Mouse (Mus musculus) embryo, embryonic 10 days (tissue): Measurements from ENCODE around the gene Cntd1.
"Not testable (repeated sequence)": the region's sequence is repeated elsewhere in the genome, so short reads cannot be mapped to it uniquely, and the experiment has no call there.

Experiments used
- DNase-seq: peaks from one replicate; pipeline ENCODE4 v3.0.0-alpha.2; 2015; ENCODE audit warnings: low spot score

Cntd1 gene

DNA sequence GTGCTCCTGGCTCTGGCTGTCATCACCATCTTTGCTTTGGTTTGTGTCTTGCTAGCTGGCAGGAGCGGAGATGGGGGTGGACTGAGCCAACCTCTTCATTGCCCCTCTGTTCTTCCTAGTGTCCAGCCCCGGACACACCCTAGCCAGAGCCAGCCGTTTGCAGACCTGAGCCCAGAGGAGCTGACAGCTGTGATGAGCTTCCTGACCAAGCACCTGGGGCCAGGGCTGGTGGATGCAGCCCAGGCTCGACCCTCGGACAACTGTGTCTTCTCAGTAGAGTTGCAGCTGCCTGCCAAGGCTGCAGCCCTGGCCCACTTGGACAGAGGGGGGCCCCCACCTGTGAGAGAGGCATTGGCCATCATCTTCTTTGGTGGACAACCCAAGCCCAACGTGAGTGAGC, 52.1 kb downstream of the Cntd1 start:
- DNase-seq: not testable (repeated sequence)

DNA sequence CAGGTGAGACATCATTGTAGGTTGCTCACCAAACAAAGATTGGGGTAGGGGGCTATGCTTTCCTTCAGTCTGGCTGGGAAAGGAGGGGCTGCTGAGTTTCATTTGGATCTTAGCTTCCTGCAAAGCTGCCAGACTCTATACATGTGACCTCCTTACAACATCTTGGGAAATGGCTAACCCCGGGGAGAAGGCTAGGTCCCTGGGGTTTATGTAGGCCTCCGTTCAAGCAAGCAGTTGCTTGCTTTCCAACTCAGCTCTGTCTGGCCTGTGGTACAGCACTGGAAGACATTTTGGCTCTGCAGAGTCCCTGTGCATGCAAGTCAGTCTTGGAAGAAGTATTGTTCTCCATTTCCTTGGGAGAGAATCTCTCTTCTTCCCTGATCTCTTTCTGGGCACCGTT, 53.7 kb downstream of the Cntd1 start:
- no peak for DNase-seq

DNA sequence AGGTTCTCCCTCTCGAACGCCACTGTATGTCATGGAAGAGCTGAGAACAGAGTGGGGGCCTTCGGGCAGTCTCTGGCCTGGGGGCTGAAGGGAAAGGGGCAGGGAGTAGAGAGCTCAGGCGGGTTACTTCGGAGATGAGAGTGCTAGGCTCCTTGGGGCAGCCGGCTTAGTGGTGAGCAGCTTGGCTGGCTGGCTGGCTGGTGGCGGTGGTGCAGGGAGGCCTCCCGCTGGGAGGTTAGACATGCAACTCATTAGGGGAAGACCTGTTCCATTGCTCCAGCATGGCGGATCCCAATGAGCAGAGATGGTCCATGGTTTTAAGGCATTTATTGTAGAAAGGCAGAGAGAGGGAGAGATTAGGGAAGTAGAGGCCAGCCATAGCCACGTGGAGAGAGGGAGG, 55.2 kb downstream of the Cntd1 start:
- DNase-seq: peak; percentile 57

DNA sequence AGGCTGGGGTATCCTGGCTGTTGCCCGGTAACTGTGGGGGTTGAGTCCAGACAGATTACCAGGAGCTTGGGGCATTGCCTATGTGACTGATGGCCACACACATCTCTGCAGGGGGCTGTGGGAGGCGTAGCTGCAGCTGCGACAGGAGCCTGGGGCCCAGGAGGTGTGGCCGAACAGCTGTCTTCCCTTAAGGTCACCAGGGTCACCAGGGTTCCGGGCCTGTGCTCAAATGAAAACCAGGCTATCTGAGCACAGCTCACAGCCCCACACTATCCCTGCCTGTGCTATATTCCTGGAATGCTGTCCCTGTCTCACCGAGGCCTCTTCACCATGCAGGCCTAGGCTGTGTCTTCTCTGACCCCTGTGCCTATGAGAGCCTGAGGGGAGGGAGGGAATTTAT, 55.7 kb downstream of the Cntd1 start:
- DNase-seq: peak; percentile 91

DNA sequence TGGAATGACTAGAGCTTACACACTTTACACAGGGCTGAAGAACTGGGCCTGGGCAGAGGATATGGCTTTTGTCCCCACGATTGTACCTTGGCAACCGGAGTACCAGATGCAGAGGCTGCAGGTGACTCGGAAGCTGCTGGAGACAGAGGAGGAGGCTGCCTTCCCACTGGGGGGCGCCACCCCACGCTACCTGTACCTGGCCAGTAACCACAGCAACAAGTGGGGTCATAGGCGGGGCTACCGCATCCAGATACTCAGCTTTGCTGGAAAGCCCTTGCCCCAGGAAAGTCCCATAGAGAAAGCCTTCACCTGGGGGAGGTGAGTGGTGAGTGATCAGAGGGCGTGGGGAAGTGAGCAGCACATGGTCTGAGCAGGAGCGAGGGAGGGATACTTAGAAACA, 56.9 kb downstream of the Cntd1 start:
- no peak for DNase-seq

DNA sequence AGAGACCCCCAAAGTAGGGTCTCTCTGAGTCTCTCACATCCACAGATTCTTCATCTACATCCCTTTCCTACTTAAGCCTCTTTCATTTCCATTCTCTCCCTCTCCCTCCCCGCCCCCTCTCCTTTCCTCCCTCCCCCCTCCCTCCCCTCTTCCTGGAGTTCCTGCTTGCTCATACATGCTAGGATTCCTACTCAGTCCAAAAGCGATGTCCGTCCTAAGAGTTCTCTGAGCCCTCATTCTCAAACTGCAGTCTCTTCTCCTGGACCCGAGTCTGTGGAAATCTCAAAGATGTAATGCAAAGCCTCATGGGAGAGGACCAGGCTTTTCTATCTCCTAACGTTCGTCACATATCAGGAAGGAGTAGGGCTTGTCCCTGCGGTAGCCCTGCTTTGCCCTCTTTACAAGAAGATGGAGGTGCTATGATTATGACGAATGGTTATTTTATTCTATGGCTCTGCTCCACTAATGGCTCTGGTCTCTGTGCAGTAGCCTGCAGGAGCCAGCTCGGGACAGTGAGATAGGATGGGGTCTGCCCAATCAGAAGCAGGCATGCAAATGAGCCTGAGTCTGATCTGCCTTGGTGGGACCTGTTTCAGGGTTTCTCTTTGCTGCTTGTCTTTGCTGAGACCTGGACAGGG, 59.4 kb downstream of the Cntd1 start:
- peak; percentile 86 for DNase-seq
